Mouse (Mus musculus): ENCODE results near the gene Ldlrap1. TPM values are rescaled to one million over a fixed set of nuclear protein-coding genes. Genes with fewer than 3 reads are reported as not detected.

The Ldlrap1 gene
- polyA plus RNA-seq, 1 experiment from 2014 or later: 12.2 TPM

GRCm38 (mm10) chr4:134734038-134734628, 33.7 kb downstream of the Ldlrap1 start:
- Histone ChIP-seq H3K36me3 (no peaks in the 10 kb centered on the region), H3K9me3 (no peaks in the 10 kb centered on the region), H3K4me2 (peak overlapping the region; percentile 46), H3K4me3 (peak overlapping the region; percentile 8; the same call in 1 of the 2 replicates), H3K27ac (replicated peaks) (peak overlapping the region; percentile 55; the same call in 1 of the 2 replicates), H3K27me3 (replicated peaks) (0 out of 2 replicates have a peak, but pooled peaks cover 4% of the 10 kb centered on the region), H3K4me1 (peaks cover 35% of the 10 kb centered on the region), H3K9ac (peak overlapping the region; percentile 12; the same call in 1 of the 2 replicates)
- ATAC-seq (ENCODE audit: extremely low read depth, insufficient number of reproducible peaks, low FRiP score, low TSS enrichment): peak; percentile 38; the same call in 1 of the 2 replicates
- WGBS: 6% methylated on average over 13 of the region's 13 CpGs

DNA sequence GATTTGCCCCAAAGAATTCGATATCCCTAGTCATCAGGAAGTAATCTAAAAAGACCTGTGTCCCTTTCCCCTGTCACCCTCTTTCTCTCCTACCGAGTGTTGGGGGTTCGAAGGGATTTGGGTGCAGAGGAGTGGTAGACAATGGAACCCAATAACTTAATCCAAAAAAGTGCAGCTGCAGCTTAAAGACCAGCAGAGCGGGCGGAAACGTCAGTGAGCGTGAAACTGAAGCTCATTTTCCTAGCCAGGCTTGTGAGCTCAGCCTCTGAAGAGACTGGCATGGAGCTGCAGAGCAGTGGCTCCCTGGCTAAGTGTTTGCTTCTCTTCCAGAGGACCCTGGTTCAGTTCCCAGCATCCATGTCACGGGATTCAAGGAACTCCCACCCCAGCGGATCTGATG, 34.5 kb downstream of the Ldlrap1 start:
- ATAC-seq (ENCODE audit: extremely low read depth, insufficient number of reproducible peaks, low FRiP score, low TSS enrichment): no peak
- no peaks in the 10 kb centered on the region for H3K9me3 ChIP-seq
- no peak overlapping the region for H3K27ac ChIP-seq (replicated peaks)
- 0 out of 2 replicates have a peak, but pooled peaks cover 8% of the 10 kb centered on the region for H3K27me3 ChIP-seq (replicated peaks)
- H3K4me1 ChIP-seq: peaks cover 36% of the 10 kb centered on the region
- WGBS: 59% methylated on average over 9 of the region's 9 CpGs
- no peak overlapping the region for H3K4me3 ChIP-seq
- H3K9ac ChIP-seq: no peak overlapping the region
- no peaks in the 10 kb centered on the region for H3K36me3 ChIP-seq
- H3K4me2 ChIP-seq: no peak overlapping the region

DNA sequence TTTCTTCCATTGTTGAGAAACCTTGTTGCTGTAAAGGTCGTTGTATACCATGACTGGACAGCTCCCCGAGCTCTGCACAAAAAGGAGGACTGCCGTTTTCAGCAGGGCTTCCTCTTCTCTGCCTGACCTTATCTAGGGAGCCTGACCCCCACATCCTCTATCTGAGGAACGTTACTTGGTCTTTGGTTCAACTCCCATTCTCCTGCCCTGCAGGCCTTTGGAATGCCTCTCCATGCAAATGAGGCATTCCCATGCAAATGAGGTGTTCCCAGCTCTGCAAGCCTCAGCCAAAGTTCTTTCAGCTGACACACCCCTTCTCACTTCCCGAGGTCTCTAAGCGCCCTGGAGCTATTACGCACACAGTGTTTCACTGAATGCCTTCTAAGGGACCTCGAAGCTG, 37.7 kb downstream of the Ldlrap1 start:
- Histone ChIP-seq H3K4me3 (no peak overlapping the region), H3K4me1 (peaks cover 40% of the 10 kb centered on the region), H3K9me3 (no peaks in the 10 kb centered on the region), H3K27ac (replicated peaks) (peak overlapping the region; percentile 45; the same call in 1 of the 2 replicates), H3K4me2 (peak overlapping the region; percentile 44), H3K27me3 (replicated peaks) (0 out of 2 replicates have a peak, but pooled peaks cover 8% of the 10 kb centered on the region), H3K9ac (peak overlapping the region; percentile 14; the same call in 1 of the 2 replicates), H3K36me3 (no peaks in the 10 kb centered on the region)
- WGBS: 4% methylated on average over 8 of the region's 8 CpGs
- ATAC-seq (ENCODE audit: extremely low read depth, insufficient number of reproducible peaks, low FRiP score, low TSS enrichment): no peak

- WGBS: 69% methylated on average over 13 of the region's 13 CpGs
- ATAC-seq (ENCODE audit: extremely low read depth, insufficient number of reproducible peaks, low FRiP score, low TSS enrichment): no peak
- Histone ChIP-seq H3K36me3 (no peaks in the 10 kb centered on the region), H3K27ac (replicated peaks) (no peak overlapping the region), H3K4me1 (peaks cover 31% of the 10 kb centered on the region), H3K9me3 (0 out of 2 replicates have a peak, but pooled peaks cover 3% of the 10 kb centered on the region), H3K4me3 (no peak overlapping the region), H3K9ac (no peak overlapping the region), H3K4me2 (no peak overlapping the region), H3K27me3 (replicated peaks) (0 out of 2 replicates have a peak, but pooled peaks cover 3% of the 10 kb centered on the region)
These were observed 42.0 kb downstream of the Ldlrap1 start for GRCm38 (mm10) chr4:134725735-134726345.

GRCm38 (mm10) chr4:134724974-134725373, 42.9 kb downstream of the Ldlrap1 start:
- no peak for ATAC-seq (ENCODE audit: extremely low read depth, insufficient number of reproducible peaks, low FRiP score, low TSS enrichment)
- Histone ChIP-seq H3K4me2 (no peak overlapping the region), H3K4me1 (peaks cover 28% of the 10 kb centered on the region), H3K27me3 (replicated peaks) (0 out of 2 replicates have a peak, but pooled peaks cover 3% of the 10 kb centered on the region), H3K9me3 (0 out of 2 replicates have a peak, but pooled peaks cover 3% of the 10 kb centered on the region), H3K4me3 (no peak overlapping the region), H3K36me3 (no peaks in the 10 kb centered on the region), H3K9ac (no peak overlapping the region), H3K27ac (replicated peaks) (no peak overlapping the region)
- WGBS: 45% methylated on average over 4 of the region's 4 CpGs

DNA sequence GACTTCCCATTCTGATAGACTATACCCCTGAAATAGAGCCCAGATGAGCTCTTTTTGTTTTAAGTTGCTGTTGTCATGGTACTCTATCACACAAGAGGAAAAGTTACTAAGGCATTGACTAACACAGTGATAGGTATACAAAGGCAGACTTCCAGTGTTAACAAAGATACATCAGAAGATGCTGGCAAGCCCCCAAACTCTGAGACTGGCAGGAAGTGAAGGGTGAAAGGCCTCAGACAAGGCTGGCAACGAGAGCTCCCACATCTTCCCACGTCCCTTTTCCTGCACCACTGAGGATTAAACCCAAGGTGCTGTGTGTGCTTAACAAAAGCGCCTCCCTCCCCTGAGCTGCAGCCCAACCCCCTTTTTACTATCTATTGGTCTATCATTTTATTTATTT, 44.6 kb downstream of the Ldlrap1 start:
- H3K9ac ChIP-seq: no peak overlapping the region
- H3K4me2 ChIP-seq: no peak overlapping the region
- no peak overlapping the region for H3K27ac ChIP-seq (replicated peaks)
- WGBS: 71% methylated on average over 3 of the region's 3 CpGs
- 0 out of 2 replicates have a peak, but pooled peaks cover 3% of the 10 kb centered on the region for H3K9me3 ChIP-seq
- no peak for ATAC-seq (ENCODE audit: extremely low read depth, insufficient number of reproducible peaks, low FRiP score, low TSS enrichment)
- H3K36me3 ChIP-seq: no peaks in the 10 kb centered on the region
- no peak overlapping the region for H3K4me3 ChIP-seq
- no peaks in the 10 kb centered on the region for H3K27me3 ChIP-seq (replicated peaks)
- H3K4me1 ChIP-seq: peaks cover 25% of the 10 kb centered on the region

DNA sequence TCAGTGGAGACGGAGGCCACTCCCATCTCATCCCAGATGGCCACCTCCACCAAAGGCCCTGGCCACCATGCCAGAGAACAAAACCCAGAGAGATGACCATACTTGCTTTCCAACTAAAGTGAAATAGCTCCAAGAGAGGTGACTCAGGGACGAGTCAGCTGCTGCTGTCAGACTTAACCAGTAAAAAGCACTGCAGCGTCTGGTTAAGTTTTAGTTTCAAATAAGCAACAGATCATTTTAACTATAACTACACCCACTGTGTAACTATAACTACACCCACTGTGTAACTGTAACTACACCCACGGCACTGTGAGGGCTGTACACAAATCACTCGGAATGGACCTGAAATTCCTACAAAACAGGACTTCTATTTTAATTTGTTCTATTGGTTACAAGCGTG, 46.7 kb downstream of the Ldlrap1 start:
- H3K4me1 ChIP-seq: peaks cover 25% of the 10 kb centered on the region
- H3K27me3 ChIP-seq (replicated peaks): no peaks in the 10 kb centered on the region
- 82% methylated on average over 6 of the region's 6 CpGs for WGBS
- 0 out of 2 replicates have a peak, but pooled peaks cover 3% of the 10 kb centered on the region for H3K9me3 ChIP-seq
- H3K4me3 ChIP-seq: no peak overlapping the region
- H3K36me3 ChIP-seq: no peaks in the 10 kb centered on the region
- no peak for ATAC-seq (ENCODE audit: extremely low read depth, insufficient number of reproducible peaks, low FRiP score, low TSS enrichment)
- H3K9ac ChIP-seq: no peak overlapping the region
- no peak overlapping the region for H3K4me2 ChIP-seq
- no peak overlapping the region for H3K27ac ChIP-seq (replicated peaks)

DNA sequence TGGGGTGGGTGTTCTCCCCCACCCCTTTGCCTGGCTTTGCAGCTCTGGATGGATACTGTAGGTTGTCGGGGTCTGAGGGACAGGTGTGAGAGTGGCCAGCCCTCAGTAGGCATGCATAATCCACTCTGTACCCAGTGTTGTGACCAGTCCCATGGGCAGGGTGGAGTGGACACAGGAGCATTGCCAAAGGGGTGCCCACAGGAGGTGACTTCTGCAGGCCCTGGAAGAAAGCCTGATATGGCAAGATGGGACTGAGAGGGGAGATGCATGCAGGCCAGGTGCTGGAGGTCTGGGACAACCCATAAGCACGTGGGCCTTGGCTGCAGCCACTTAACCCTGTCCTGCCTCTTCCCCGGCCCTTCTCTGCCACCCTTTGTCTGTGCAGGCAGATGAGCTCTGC, 47.5 kb downstream of the Ldlrap1 start:
- Histone ChIP-seq H3K9me3 (0 out of 2 replicates have a peak, but pooled peaks cover 3% of the 10 kb centered on the region), H3K36me3 (no peaks in the 10 kb centered on the region), H3K27ac (replicated peaks) (no peak overlapping the region), H3K9ac (no peak overlapping the region), H3K4me2 (no peak overlapping the region), H3K4me1 (peaks cover 24% of the 10 kb centered on the region), H3K4me3 (no peak overlapping the region), H3K27me3 (replicated peaks) (no peaks in the 10 kb centered on the region)
- no peak for ATAC-seq (ENCODE audit: extremely low read depth, insufficient number of reproducible peaks, low FRiP score, low TSS enrichment)
- WGBS: 55% methylated on average over 3 of the region's 3 CpGs

DNA sequence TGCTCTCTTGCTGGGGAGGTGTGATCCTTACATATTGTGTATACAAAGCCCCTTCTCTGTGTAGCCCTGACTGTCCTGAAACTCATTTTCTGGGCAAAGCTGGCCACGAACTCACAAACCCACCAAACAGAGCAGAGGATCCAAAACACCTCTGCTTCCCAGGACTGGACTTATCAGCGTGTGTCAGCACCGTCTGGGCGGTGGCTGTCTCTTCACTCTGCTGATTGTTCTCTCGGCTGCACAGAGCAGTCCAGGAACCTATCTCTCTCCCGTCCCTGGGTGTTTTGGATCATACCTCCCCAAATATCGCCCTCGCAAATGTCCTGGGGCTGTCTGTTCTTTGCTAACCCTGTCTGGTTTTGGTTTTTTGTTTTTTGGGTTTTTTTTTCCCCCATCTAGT, 48.3 kb downstream of the Ldlrap1 start:
- no peaks in the 10 kb centered on the region for H3K36me3 ChIP-seq
- 32% methylated on average over 8 of the region's 8 CpGs for WGBS
- H3K9ac ChIP-seq: 0 out of 2 replicates have a peak overlapping the region, but pooled peaks have one; percentile 40
- ATAC-seq (ENCODE audit: extremely low read depth, insufficient number of reproducible peaks, low FRiP score, low TSS enrichment): no peak
- H3K4me1 ChIP-seq: peaks cover 15% of the 10 kb centered on the region; the same call in 1 of the 2 replicates
- no peaks in the 10 kb centered on the region for H3K27me3 ChIP-seq (replicated peaks)
- no peak overlapping the region for H3K27ac ChIP-seq (replicated peaks)
- no peak overlapping the region for H3K4me3 ChIP-seq
- 0 out of 2 replicates have a peak, but pooled peaks cover 3% of the 10 kb centered on the region for H3K9me3 ChIP-seq
- H3K4me2 ChIP-seq: no peak overlapping the region

DNA sequence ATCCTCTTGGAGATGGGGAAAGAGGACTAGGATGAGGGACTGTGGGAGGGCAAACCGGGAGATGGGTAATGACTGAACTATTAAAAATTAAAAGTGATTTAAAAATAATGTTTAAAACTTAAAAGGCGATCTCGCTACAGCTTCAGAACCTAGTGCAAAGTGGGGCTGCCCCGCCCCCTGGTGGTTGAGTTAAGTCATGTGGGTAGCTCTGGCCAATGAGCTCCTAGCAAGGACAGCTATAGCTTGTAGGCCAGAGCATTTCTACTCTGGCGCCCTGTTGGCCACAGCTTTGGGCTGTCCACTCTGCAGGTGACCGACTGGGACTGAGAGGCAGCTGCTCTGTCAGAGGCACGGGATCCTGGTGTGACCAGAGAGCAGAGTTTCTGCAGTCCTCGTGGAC, 53.9 kb downstream of the Ldlrap1 start:
- Histone ChIP-seq H3K4me3 (no peak overlapping the region), H3K36me3 (no peaks in the 10 kb centered on the region), H3K9me3 (no peaks in the 10 kb centered on the region), H3K9ac (peak overlapping the region; percentile 62), H3K4me2 (peak overlapping the region; percentile 54), H3K4me1 (peaks cover 8% of the 10 kb centered on the region), H3K27ac (replicated peaks) (no peak overlapping the region), H3K27me3 (replicated peaks) (no peaks in the 10 kb centered on the region)
- 7% methylated on average over 8 of the region's 8 CpGs for WGBS
- ATAC-seq (ENCODE audit: extremely low read depth, insufficient number of reproducible peaks, low FRiP score, low TSS enrichment): peak; percentile 48; the same call in 1 of the 2 replicates

GRCm38 (mm10) chr4:134705311-134705710, 62.5 kb downstream of the Ldlrap1 start:
- Histone ChIP-seq H3K9ac (no peak overlapping the region), H3K4me2 (no peak overlapping the region), H3K4me1 (peaks cover 38% of the 10 kb centered on the region), H3K36me3 (no peaks in the 10 kb centered on the region), H3K27me3 (replicated peaks) (peaks cover 12% of the 10 kb centered on the region; the same call in 1 of the 2 replicates), H3K27ac (replicated peaks) (no peak overlapping the region), H3K9me3 (no peaks in the 10 kb centered on the region), H3K4me3 (no peak overlapping the region)
- WGBS: 66% methylated on average over 5 of the region's 5 CpGs
- no peak for ATAC-seq (ENCODE audit: extremely low read depth, insufficient number of reproducible peaks, low FRiP score, low TSS enrichment)
